Mouse (Mus musculus) retina, adult 2 months (tissue): ENCODE results near the gene Sugt1.

Source experiments
- DNase-seq: peaks from one replicate; pipeline ENCODE4 v3.0.0-alpha.2; 2012; ENCODE audit warnings: low read depth, low spot score

Gene Sugt1

DNA sequence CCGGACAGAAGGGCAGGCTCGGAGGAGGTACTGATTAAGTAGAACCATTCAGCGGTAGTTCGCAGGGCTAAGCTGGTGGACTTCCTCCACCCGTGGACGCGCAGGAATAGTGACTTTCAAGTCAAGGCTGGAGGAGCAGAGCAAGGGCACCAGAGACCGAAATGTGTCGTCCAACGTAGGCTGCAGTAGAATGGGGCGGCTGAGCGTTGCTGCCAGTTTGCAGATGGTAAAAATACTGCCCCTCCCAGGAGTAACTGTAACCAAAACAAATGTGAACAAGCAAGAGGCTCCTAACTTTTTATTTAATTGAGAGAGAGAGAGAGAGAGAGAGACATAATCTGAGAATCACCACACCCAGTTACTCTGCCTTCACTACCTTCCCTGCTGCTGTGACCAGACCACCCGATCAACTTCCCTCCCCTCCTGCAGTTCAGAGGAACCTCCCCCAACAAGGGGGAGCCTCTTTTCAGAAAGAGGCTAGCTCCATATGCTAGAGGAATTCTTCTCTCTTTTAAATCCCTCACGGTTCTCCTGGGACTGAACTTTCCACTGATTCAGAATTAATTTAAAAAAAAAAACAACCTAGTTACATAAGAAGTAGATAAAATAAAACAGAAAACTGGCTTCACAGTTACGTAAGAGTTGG is 89.7 kb downstream of the Sugt1 start:
- DNase-seq, result no peak

DNA sequence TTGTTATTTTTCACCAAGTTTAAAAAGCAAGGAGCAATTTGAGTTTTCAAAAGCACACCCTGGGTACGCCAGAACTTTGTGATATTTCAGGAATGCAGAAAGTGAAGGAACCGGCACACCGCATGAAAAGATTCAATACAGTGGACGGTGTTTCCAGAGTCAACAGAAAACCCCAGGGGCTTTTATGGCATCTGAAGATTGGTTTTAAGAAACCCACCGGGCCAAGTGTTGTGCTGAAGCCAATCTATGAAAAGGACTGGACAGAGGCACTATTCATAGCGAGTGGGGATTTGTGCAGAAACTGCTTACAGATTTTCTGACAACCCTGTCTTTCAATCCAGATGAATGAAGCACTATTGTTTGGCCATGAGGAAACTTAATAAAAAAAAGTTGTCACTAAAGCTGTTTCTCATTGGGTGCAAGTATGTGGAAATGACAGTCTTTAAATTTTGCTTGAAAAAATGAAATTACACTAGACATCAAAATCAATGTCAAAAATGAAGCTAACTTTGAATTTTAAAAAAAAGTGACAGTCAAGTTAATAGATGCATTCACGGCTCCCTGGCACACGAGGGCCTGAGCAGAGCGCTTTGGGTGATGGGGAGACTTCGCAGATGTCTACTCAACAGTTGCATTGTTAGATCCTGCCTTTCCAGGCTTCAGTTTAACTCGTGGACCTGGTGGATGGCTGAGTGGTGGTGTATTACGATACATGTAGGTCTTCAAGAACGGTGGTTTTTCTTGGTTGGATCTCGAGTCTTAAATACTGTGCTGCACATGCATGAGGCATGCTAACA is 90.6 kb downstream of the Sugt1 start:
- DNase-seq, result no peak

DNA sequence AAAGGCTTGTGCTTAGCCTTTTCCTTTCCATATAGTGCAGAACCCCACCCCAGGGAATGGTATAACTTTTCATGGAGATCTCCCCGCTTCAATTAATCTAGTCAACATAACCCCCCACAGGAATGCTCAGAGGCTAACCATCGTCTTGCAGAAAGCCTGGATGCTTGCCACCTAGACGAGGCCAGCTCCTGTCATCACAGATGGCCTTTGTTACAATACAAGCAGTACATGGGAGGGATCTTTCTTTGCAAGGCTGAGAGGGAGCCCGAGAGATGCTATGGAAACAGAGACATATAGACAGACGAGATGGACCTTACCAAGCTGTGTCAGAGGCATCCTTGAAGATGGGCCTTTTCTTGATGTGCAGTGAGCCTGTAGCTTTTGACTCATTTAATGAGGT is 93.2 kb downstream of the Sugt1 start:
- no peak for DNase-seq
